Mouse (Mus musculus) cerebellum, postnatal 25 days (tissue): ENCODE results near the gene Prima1.

ENCODE experiments used
- DNase-seq, 2 experiments: peaks; one replicate each; pipeline ENCODE4 v3.0.0; 2021; ENCODE audit warnings: mixed read lengths in 2 of 2

Prima1 gene

DNA sequence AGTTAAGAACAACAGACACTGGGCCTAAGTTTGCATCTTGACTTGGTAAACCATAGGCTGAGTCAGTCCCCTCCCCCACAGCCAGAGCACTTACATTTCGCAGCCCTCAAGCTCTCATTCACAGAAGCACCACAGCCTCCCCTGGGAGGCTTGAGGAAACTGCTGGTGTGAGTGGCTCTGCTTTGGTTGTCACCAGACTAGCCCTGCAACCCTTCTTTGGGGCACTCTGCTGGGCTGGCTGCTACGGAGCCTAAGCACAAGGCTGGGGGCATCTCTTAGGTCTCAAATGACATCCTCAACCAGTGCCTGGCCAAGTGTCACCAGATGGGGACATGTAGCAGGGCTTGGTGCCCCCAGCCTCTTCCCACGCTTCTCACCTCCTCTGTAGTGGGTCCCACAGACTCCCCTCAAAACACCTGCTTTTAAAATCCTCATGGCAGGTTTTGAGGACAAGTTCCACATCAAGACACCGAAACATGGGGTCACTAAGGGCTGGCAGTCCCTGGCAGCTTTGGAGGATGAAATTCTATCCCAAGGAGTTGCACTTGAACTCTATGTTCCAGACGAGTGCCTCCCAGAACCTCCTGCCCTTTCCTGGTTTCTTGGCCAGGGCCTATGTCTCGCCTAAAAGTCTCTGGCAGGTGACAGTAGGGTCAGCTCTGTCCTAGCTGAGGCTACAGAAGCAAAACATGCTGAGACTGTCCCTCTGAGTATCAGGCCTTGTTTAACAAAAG lies 25.9 kb downstream of the Prima1 start:
- DNase-seq, result no peak

DNA sequence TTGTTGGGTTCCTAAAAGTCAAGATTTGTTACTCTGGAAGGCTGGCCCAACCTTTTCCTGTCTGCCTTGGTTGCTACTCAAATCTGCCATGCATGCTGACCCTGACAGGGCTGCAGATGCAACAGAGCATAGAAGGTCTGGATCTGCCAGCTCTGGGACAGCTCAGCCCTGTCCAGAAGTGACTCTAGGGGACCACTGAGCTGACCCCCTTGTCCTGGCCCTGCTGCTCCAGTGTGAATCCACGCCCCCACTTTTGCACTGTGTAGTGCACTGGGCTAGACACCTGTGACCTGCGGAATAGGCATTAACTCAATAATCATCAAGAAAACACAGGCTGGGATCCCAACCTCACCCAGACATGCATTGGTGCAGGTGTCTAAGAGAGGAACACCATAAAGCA lies 27.2 kb downstream of the Prima1 start:
- no peak for DNase-seq

DNA sequence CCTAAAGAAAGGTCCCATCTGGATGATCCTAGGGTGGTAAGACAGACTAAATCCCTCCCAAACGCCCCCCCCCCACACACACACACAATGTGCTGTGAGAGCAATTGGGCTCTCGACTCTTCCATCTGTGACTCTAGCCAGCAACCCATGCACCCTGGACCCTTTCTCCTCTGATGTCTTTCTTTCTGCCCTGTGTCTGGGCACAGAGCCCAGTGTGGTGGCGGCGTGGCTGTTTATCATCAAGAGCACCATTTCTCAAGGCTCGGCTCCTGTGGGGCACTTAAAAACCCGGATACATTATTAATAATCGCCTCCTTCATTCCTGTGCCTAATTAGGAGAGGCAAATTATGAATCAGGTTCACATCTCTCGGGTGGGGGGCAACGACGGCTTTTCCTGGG lies 27.7 kb downstream of the Prima1 start:
- DNase-seq, result peak in 1 of 2 experiments; percentile 43

DNA sequence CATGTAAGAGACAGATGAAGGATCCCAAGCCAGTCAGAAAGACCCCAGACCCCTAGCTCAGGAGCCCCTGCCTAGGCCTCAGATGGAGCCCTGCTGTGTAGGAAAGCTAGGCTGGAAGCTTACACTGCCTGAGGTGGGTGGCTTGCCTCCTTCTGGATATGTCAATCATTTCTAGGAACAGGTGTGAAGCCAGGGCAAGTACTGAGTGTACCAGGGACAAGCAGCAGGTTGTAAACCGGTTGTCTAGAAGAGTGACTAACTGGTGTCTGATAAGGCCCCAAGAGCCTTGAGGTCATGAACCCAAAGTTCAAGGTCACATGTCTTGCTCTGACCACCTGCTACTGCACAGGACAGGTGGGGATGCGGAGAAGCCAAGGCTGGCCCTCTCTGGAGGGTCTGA lies 28.4 kb downstream of the Prima1 start:
- no peak for DNase-seq

DNA sequence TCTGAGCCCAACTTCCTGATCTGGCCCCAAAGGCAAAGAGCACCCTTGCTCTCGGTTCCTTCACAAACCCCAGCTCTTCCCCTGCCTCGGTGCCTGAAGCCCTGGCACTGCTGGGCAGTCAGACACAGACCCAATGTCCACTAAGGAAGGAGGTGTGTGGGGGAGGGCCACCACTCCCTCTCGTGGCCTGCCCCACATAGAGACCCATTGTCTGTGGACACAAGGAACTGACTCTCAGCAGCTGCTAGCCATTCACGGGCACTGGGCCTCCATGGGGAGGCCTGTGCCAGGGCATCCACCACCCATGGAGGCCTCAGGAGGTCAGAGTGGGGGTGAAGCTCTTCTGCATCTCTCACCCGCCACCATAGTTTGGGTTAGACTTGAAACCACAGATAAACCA lies 30.9 kb downstream of the Prima1 start:
- DNase-seq, result no peak

DNA sequence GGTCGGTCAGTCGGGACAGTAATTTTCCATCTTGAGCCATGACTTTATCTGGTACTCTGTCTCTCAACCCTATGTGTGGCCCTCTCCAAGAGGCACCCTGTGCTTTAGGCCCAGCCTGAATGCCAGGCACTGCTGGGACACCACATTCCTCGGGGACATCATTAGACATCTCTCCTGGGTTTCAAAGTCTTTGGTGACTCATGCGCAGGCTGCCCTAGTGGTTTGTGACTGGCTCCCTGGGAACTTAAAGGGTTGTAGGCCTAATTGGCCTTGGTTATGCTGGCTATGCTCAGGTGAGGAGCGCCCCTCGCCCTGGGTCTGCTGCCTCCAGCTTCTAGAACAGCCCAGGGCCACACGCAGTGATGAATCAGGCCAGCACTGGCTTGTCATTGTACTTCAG lies 32.4 kb downstream of the Prima1 start:
- no peak for DNase-seq

DNA sequence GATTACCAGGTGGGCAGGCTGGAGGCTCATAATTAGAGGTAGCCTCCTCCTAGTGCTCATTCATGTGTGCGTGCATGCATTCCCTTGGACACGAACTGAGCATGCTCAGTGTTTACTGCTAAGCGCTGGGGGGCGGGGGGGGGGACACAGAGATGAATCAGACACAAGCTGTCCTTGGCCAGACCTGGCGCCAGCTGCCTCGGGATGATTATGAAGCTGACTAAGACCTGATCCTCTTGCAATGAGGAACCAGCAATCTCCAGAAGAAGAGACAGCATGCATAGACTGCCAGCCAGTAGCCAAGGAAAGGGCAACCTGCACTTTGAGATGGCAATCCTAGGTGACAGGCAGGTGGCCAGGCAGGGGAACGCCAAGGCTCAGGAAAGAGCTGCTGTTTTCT lies 36.4 kb downstream of the Prima1 start:
- peak; percentile 58 to 75 for DNase-seq

DNA sequence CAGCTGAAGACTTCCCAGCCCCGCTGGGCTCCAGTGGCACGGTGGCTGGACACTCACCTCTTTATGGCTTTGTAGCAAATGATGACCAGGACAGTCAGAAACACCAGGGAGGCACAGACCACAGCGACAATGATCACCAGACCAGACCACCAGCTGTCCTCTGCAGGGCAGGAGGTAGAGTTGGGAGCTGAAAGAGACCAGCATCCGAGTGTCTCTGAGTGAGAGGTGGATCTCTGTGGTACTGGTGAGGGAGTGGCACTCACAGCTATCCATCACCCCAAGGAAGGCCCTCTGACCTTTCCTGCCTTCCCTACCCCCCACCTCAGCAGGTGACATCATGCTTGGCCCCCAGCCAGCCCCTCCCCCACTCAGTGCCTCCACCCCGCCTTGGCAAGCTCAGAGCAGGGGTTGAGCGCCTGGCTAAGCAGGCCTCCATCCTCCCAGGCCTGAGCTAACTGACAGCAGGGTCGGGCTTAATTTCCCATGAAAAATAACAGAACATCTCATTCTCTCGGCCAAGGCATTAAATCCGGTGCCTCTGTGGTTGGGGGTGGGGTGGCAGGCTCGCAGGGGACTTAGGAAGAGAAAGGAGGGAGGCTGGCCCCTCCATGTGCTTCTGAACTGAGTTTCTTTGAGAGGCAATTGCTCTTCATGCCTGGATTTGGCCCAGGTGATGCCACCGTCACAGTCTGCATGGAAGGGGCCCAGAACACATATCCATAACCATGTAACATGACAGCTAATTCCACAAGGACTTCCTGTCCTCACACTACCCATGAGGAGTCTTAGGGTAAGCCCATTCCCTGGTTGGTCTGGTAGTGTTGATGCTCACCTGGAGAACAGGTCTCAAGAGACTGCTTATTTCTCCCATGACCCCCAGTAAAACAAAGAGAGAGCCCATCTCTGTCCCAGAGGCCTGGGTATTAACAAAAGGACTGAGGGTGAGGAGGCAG lies 39.1 kb downstream of the Prima1 start:
- DNase-seq, result peak; percentile 43 to 64

DNA sequence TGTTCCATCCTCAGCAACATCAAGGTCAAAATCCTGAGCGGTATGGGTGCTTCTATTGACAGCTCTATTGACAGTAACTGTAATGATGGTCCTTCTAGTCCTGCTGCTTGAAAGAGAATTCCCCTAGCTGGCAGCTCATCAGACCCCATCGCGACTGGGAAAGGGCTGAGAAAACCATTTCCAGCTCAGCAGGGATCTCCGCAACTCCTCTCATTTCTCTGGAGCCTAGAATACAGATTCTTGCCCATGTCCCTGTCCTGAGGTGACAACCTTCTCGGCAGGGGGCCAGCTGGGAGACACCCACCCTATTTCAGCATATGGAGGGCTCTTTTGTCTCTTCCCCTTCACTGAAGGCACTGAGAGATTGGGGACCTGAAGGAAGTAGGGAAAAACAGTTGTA lies 49.0 kb downstream of the Prima1 start:
- DNase-seq, result no peak

DNA sequence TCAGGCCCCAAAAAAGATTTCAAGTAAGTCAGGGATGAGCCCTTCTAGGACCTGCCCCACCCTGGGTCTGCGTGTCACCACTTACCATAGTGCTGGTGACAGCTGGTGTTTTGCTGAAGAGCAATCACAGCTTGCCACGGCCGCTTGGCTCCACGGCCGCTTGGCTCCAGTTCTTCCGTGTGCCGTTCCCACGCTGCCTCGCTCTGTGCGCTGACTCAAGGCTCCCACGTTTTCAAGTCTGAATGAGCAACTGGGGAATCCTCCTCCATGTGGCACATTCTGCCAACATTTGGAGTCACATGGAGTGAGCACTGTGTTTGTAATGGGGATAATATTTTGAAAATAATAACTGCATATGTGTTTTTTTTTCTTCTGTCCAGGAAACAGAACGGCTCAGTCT lies 52.2 kb downstream of the Prima1 start:
- peak; percentile 67 to 76 for DNase-seq

DNA sequence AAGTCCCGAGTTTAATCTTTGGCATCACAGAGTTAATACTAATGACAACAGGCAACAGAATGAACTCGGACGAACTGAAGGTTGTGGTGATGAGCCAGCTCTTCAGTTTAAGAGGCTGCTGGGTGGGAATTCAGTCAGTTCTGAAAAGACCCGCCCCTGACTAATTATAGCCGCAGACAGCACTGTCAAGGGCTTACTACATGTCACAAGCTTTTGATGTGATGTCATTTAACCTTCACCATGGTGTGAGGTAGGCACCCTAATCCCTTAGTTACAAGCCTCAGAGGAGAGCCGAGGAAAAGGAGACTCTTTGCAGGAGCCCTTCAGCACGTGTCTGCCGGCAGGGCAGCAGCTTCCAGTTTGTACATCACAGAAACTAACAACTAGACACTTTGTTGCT lies 53.7 kb downstream of the Prima1 start:
- no peak for DNase-seq

DNA sequence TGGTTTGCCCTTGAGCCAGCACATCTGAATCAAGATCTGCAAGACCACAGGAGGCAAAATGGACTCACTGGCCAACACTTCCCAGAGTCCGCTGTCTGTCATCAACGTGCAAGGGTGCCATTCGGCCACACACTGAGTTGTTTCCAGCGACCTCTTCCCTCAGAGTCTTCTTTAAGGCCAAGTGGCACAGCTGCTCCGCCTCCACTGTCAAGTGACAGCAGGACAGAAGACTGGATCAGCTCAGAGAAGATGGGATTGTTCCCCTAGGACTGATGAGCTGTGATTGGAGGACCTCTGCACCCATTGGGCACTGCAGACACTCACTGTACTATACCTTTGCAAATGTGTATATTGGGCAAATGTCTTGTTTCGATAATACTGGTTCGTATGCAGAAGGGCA lies 54.9 kb downstream of the Prima1 start:
- no peak for DNase-seq

DNA sequence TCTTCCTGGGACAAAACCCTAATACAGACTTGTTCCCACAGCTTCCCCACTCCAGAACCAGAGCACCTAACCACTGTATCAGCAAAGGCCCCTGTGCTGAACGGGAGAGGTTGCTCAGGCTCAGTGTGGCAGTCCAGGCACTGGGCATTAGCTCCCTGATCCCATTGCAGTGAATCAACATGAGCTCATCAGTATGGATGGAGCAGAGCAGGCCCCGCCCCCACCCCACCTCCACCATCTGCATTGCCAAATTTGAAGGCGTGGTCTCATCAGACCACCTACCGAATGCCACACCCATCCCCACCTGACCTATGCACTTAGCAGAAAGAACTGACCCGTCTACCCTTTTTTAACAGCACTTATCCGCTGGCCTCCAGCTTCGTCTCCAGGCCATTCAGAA lies 58.9 kb downstream of the Prima1 start:
- no peak for DNase-seq

DNA sequence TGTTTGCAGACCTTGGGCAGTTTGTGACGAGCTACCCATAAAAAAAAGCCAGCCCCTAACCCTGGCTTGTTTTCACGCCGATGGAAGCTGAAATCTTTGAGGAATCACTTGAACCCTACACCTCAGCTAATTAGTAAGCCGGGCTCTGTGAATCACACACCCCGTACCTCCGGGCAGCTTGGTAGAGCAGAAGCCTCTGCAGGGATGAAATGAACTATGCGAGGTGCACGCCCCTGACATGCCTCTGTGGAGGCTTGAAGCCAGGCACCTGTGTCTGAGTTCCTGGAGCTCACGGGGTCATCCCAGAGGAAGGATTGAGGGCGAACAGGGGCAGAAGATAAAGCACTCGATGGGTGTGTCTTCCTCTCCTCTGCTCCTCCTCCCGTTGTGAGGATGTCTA lies 73.1 kb downstream of the Prima1 start:
- DNase-seq, result no peak

DNA sequence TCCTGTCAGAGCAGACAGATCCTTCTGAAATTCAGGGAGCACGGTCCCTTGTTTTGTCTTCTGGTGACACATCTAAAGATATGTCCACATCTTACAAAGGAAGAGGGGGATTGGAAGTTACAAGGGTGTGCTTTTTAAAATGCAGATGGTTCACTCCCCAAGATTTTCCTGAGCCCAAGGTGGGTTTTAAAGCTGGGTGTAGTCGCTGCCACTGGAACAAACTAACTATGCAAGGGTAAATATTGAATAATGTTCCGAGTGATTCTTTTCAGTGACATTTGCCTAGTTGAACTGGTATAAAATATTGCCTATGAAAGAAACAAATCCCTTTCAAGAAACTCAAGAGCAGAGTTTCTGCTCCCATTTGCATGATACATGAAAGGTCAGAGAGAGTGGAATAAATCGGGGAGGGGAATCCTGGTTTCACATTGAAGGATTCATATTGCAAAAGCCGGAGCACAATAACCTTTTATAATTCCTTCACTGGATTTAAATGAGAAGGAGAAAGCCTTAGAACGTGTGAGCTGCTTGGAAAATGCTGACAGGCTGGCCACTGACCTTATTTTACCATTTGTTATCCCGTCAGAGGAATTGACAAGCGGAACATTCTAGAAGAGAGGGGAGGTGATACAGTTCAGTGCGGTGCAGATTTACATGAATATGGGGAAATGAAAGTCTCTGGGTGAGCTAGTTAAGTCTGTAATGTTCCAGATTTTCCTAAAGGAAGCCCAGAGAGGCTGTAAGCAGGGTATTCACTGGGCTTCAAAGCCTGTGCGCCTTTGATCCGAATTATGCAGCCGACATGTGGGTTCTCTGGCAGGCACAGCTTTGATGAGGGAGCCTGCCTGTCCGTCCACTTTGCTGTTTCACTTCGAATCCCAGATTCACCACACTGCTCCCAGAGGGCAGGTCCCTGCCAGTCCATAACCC lies 77.6 kb downstream of the Prima1 start:
- DNase-seq, result no peak

DNA sequence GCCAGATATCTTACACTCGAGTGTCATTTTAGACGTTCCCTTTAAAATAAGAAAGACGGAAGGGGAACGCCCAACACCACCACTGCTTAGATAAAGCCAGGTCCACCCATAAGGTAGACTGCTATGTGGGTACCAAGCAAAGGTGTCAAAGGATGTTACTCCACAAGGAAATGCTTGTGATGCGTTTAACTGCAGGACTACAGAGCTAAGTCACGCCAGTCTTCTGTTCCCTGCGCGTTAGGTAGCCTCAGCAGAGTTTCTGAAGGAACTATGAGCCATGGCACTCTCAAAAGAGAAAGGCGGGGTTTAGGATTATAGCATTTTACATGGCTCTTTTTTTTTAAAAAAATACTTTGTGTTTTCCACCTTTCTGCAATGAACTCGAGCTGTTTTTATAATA lies 78.4 kb downstream of the Prima1 start:
- DNase-seq, result no peak

DNA sequence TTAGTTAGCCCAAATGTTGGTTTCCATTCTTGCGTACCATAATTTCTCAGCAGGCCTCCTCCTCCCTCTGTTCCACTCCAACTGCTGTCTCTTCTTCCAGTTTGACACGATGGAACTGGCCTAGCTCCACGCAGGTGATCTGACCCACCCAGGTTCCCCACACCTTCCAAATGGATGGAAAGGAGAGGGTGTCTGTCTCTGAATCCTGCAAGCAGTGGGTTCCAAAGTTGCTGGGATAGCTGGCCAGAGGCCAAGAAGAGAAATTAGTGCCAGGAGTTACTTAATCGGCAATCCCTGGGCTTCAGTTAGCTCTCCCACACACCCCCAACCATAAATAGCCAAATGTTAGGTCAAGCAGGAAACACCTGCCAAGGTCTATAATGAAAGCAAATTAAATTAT lies 81.2 kb downstream of the Prima1 start:
- peak in 1 of 2 experiments; percentile 24 for DNase-seq

DNA sequence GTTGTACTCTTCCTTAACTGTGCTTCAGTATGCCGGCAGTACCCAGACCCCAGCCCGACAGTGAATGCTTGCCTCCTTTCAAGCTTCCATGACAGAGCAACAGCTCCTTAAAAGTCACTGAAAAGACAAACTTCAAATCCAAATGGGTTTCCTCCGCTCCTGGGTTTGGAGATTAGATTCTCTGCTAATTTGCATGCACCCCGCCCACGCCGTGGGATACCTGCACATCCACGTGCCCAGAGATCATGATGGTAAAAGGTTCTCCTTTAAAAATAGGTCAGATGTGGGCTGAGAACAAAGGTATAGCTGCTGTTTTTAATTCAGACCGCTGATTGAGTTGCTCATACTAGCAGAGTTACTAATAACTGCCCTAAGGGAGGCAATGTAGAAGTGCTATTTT lies 82.9 kb downstream of the Prima1 start:
- no peak for DNase-seq

DNA sequence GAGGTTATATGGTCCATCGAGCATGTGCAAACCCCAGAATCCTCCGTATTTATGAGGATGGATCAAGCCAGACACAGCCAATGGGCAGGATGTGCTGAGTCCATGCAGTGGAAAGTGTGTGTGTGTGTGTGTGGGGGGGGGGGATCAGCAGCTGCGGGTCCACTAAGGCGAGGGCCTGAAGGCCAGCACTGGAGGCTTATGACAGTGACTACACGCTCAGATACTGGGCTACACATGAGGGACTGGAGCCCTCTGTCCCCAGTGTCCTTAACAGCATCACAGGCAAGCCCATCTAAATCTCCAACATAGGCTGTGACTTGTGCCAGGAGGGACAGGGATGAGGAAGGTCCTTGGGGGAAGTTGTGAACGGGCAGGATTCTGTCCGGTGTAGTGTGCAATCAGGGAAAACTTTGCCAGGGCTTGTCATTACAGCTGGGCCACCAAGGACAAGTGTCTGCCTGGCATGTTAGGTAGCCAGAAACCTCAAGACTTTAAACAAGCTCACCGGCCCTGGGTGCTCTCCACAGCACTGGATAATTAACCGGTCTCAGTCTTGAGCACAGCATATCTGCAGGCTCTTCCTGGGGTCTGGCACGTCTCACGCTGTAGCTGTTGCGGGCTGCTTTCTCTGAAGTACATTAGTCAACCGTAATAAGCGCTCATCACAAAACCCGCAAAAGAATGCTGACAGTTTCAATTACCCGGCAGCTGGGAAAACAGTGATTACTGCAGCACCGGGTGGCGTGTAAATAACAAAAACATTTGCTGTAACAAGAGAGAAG lies 84.6 kb downstream of the Prima1 start:
- no peak for DNase-seq

DNA sequence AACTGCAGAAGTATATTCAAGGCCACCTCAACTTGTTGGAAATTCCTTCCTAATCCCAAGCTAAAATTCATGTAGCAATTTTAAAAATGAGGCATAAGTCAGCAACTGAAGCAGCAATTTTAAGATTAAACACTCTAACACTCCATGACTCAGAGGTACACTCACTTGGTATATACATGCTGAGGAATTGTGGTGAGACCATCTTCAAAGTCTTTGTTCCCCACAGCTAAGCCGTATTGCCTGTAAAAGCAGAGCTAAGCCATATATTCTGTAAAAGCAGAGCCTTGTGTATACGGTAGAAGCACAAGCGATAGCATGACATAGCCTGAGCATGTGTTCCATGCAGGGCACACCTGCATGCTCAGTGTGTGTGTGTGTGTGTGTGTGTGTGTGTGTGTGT lies 86.5 kb downstream of the Prima1 start:
- no peak for DNase-seq

DNA sequence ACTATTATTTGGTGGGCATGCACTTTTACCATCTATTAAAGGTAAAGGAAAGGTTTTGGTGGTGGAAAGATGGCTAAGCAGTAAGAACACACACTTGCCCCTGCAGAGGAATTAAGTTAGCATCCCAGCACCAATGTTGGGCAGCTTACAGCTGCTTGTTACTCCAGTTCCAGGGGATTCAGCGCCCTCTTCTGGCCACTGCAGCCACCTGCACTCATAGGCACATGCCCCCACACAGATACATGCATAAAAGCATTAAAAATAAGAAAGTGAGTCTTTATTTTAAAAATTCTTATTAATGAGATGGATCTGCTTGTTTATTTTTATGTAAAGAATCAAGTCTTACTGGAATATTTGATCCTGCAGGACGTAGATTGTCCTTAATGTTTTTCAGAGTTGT lies 87.0 kb downstream of the Prima1 start:
- DNase-seq, result no peak

DNA sequence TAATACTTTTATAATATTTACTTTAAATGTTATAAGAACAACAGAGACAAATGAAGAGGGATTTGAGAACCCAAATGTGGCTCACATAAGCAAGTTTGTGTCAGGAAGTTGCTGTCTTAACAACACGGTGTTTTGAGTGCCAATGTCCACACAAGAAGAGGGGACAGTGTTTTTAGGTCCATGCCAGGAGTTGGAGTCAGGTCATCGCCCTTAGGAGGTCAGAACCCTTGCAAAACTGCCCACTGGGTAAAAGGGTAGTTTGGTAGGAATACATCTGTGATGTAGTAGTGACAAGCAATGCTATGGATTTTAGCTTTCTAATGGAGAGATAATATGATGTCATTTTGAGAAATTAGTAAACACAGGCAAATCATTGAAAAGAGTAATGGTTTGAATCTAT lies 91.7 kb downstream of the Prima1 start:
- no peak for DNase-seq
